Mouse (Mus musculus): Measurements from ENCODE around the gene Gpr152.

- TF ChIP-seq SMC3 (IDR thresholded peaks at IDR 0.05; ENCODE audit: low read depth, low read length) (no peak), MAFK (IDR thresholded peaks at IDR 0.05; ENCODE audit: borderline replicate concordance, low read depth, low read length) (no peak), CTCF (IDR thresholded peaks at IDR 0.05 in 2 of 3, conservative IDR thresholded peaks at IDR 0.05 in 1 of 3; ENCODE audit: control insufficient read depth in 1 of 3, insufficient read depth in 1 of 3, low read depth in 2 of 3, low read length in 3 of 3, poor library complexity in 1 of 3, severe bottlenecking in 1 of 3) (no peak)
These were observed 32.9 kb upstream of the Gpr152 start for GRCm38 (mm10) chr19:4106654-4107053.

Measured in MEL (cell line).